In the genomic region with DNA sequence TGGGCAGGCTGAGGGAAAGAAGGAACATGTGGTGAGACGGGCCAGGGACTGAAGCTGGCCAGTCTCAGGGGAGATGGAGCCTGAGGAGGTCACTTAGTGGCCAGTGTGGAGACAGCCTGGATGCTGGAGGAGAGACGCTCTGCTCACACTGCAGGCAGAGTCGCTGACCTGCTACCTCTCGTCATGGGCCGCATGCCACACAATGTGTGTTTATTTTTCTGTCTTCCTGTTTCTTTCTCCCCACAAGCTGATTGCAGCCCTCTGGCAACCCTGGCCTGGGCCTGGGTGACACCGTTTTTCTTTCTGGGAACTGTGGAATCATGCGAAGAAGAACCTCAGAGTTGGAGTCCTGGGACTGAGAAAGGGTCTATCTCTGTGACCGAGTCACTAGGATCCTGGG, we compare ENCODE assay signal across 14 mouse cellular contexts. TPM values are rescaled to one million over a fixed set of nuclear protein-coding genes. Genes with fewer than 3 reads are reported as not detected.
A peak's percentile ranks its signal among the peaks of the same experiment; 100 is the strongest.
DNase-seq lines count a peak whose midpoint lies in the region; ATAC-seq and TF ChIP-seq lines count a peak whose summit lies in the region.
"Had no signal": no experiment of that assay in that cellular context is flagged by ENCODE, and none has a peak within 500 bp of the region (broad histone marks: within the 10 kb centered on the region; RNA-seq: fewer than 3 reads in every experiment).

No protein-coding gene starts in this region.

- TF ChIP-seq CTCF in layer of hippocampus, adult 2 months (conservative IDR thresholded peaks at IDR 0.05) = no peak

- peaks cover 7% of the 10 kb centered on the region for H3K27me3 ChIP-seq in heart, embryonic 11.5 days (ENCODE audit: control insufficient read depth, insufficient read depth, low read length)
- H3K27me3 ChIP-seq in midbrain, embryonic 12.5 days = peaks cover 18% of the 10 kb centered on the region
- peaks cover 1% of the 10 kb centered on the region; the same call in 1 of the 2 replicates for H3K27me3 ChIP-seq in midbrain, embryonic 11.5 days (ENCODE audit: control insufficient read depth, insufficient read depth, low read length)

- 46% methylated on average over 8 of the region's 8 CpGs for WGBS in heart, embryonic 11.5 days (ENCODE audit: insufficient replicate concordance)
- 75% methylated on average over 8 of the region's 8 CpGs for WGBS in midbrain, embryonic 12.5 days
- WGBS in midbrain, embryonic 11.5 days = 68% methylated on average over 8 of the region's 8 CpGs

- intact Hi-C loops in heart, postnatal 36 days (cut with DNase I) = no loop called here

- ATAC-seq in heart, embryonic 11.5 days (replicated peaks; ENCODE audit: insufficient number of reproducible peaks, low FRiP score, low TSS enrichment) = no peak
- ATAC-seq in midbrain, embryonic 12.5 days (ENCODE audit: low FRiP score, low read depth) = no peak
- no peak for ATAC-seq in midbrain, embryonic 11.5 days (ENCODE audit: low FRiP score)
- ATAC-seq: activated CD4-positive, CD25-positive, alpha-beta regulatory T cell, adult 4 months; forebrain, embryonic 16.5 days had no signal

- H3K9ac ChIP-seq in heart, embryonic 11.5 days (ENCODE audit: low read depth, low read length) = 0 out of 2 replicates have a peak overlapping the region, but pooled peaks have one; percentile 10
- 0 out of 2 replicates have a peak overlapping the region, but pooled peaks have one; percentile 24 for H3K9ac ChIP-seq in midbrain, embryonic 12.5 days (replicated peaks)
- no peak overlapping the region; the same call in 1 of the 2 replicates for H3K9ac ChIP-seq in midbrain, embryonic 11.5 days (ENCODE audit: low read length)
- H3K9ac ChIP-seq: embryonic facial prominence, embryonic 13.5 days had no signal

- no peak overlapping the region for H3K27ac ChIP-seq in heart, embryonic 11.5 days (ENCODE audit: low read depth, low read length)
- H3K27ac ChIP-seq in layer of hippocampus, adult 2 months = peak overlapping the region; percentile 84
- H3K27ac ChIP-seq in midbrain, embryonic 12.5 days (replicated peaks) = no peak overlapping the region
- no peak overlapping the region for H3K27ac ChIP-seq in midbrain, embryonic 11.5 days (ENCODE audit: low read depth, low read length)
- H3K27ac ChIP-seq: embryonic facial prominence, embryonic 13.5 days had no signal

- no peaks in the 10 kb centered on the region for H3K9me3 ChIP-seq in heart, embryonic 11.5 days (replicated peaks; ENCODE audit: control insufficient read depth, low read length)
- no peaks in the 10 kb centered on the region for H3K9me3 ChIP-seq in midbrain, embryonic 12.5 days
- no peaks in the 10 kb centered on the region for H3K9me3 ChIP-seq in midbrain, embryonic 11.5 days (ENCODE audit: control insufficient read depth, low read length)
- H3K9me3 ChIP-seq: embryonic facial prominence, embryonic 13.5 days had no signal

- H3K36me3 ChIP-seq in heart, embryonic 11.5 days (ENCODE audit: control insufficient read depth, insufficient read depth, low read length) = no peaks in the 10 kb centered on the region
- no peaks in the 10 kb centered on the region for H3K36me3 ChIP-seq in midbrain, embryonic 12.5 days
- no peaks in the 10 kb centered on the region for H3K36me3 ChIP-seq in midbrain, embryonic 11.5 days (ENCODE audit: control insufficient read depth, insufficient read depth, low read length)
- H3K36me3 ChIP-seq: embryonic facial prominence, embryonic 13.5 days had no signal

- no peak overlapping the region for H3K4me2 ChIP-seq in heart, embryonic 11.5 days
- no peak overlapping the region for H3K4me2 ChIP-seq in midbrain, embryonic 12.5 days (replicated peaks)
- no peak overlapping the region for H3K4me2 ChIP-seq in midbrain, embryonic 11.5 days
- H3K4me2 ChIP-seq: embryonic facial prominence, embryonic 13.5 days had no signal

- H3K4me3 ChIP-seq in heart, embryonic 11.5 days (ENCODE audit: low read depth, low read length) = no peak overlapping the region
- H3K4me3 ChIP-seq in layer of hippocampus, adult 2 months = no peak overlapping the region
- no peak overlapping the region for H3K4me3 ChIP-seq in midbrain, embryonic 12.5 days
- no peak overlapping the region for H3K4me3 ChIP-seq in midbrain, embryonic 11.5 days (ENCODE audit: low read depth, low read length)
- H3K4me3 ChIP-seq: embryonic facial prominence, embryonic 13.5 days had no signal

- DNase-seq in heart, postnatal 36 days = no peak
- DNase-seq in layer of hippocampus, adult 2 months (ENCODE audit: low spot score in 2 of 2) = no peak
- DNase-seq in layer of hippocampus, adult 11-12 months (ENCODE audit: low spot score) = no peak
- no peak for DNase-seq in midbrain, embryonic 11.5 days (ENCODE audit: low spot score, missing footprints)
- no peak for DNase-seq in c-Kit-positive CD71-positive TER-119-positive erythroid progenitor cells, embryonic 14.5 days (ENCODE audit: low spot score)
- DNase-seq: adrenal gland, postnatal 25 days; heart, postnatal 14 days; kidney, adult 18-20 months; thymus, adult 18-20 months had no signal

- peaks cover 37% of the 10 kb centered on the region for H3K4me1 ChIP-seq in heart, embryonic 11.5 days (ENCODE audit: control insufficient read depth, insufficient read depth, low read length)
- H3K4me1 ChIP-seq in midbrain, embryonic 12.5 days = peaks cover 13% of the 10 kb centered on the region
- peaks cover 7% of the 10 kb centered on the region; the same call in 1 of the 2 replicates for H3K4me1 ChIP-seq in midbrain, embryonic 11.5 days (ENCODE audit: control insufficient read depth, insufficient read depth, low read length)

RNA-seq across cellular contexts. Expression of a gene that starts 8.1 kb away (rescaled TPM):
- polyA plus RNA-seq in heart, embryonic 11.5 days (2014; fragmentation: Nextera tagmentation; extraction: Ambion mirVana) = 12.7 and 16.8 TPM in 2 replicates
- 10 to 100 TPM in 1 of 2 experiments, 1 to 10 TPM in 1; 6.0 to 10.0 TPM for total RNA-seq in heart, postnatal 36 days (2021)
- total RNA-seq in layer of hippocampus, adult 2 months (2021) = 100 to 1,000 TPM; 104 to 110 TPM
- polyA plus RNA-seq in midbrain, embryonic 12.5 days (2016; fragmentation: Nextera tagmentation; extraction: Ambion mirVana) = 9.3 and 10.2 TPM in 2 replicates
- polyA plus RNA-seq in midbrain, embryonic 11.5 days (2014; fragmentation: Nextera tagmentation; extraction: Ambion mirVana) = 4.6 TPM in 2 replicates

RNA-seq across cellular contexts. Expression of a gene that starts 10.7 kb away (rescaled TPM):
- 16.5 and 21.0 TPM in 2 replicates for polyA plus RNA-seq in heart, embryonic 11.5 days (2014; fragmentation: Nextera tagmentation; extraction: Ambion mirVana)
- total RNA-seq in heart, postnatal 36 days (2021) = 1 to 10 TPM; 9.0 to 9.7 TPM
- total RNA-seq in layer of hippocampus, adult 2 months (2021) = 10 to 100 TPM; 30.7 to 31.4 TPM
- 15.8 and 17.6 TPM in 2 replicates for polyA plus RNA-seq in midbrain, embryonic 12.5 days (2016; fragmentation: Nextera tagmentation; extraction: Ambion mirVana)
- 15.3 and 17.3 TPM in 2 replicates for polyA plus RNA-seq in midbrain, embryonic 11.5 days (2014; fragmentation: Nextera tagmentation; extraction: Ambion mirVana)

RNA-seq across cellular contexts. Expression of a gene that starts 23.1 kb away (rescaled TPM):
- 23.4 and 24.6 TPM in 2 replicates for polyA plus RNA-seq in heart, embryonic 11.5 days (2014; fragmentation: Nextera tagmentation; extraction: Ambion mirVana)
- total RNA-seq in heart, postnatal 36 days (2021) = 1 to 10 TPM; 5.3 to 7.2 TPM
- 10 to 100 TPM; 19.3 to 22.4 TPM for total RNA-seq in layer of hippocampus, adult 2 months (2021)
- 23.2 and 24.9 TPM in 2 replicates for polyA plus RNA-seq in midbrain, embryonic 12.5 days (2016; fragmentation: Nextera tagmentation; extraction: Ambion mirVana)
- polyA plus RNA-seq in midbrain, embryonic 11.5 days (2014; fragmentation: Nextera tagmentation; extraction: Ambion mirVana) = 28.5 and 29.8 TPM in 2 replicates

RNA-seq across cellular contexts. Expression of a gene that starts 32.4 kb away (rescaled TPM):
- 2.5 and 3.0 TPM in 2 replicates for polyA plus RNA-seq in heart, embryonic 11.5 days (2014; fragmentation: Nextera tagmentation; extraction: Ambion mirVana)
- total RNA-seq in heart, postnatal 36 days (2021) = 10 to 100 TPM; 14.8 to 22.8 TPM
- 1 to 10 TPM; 3.8 to 3.9 TPM for total RNA-seq in layer of hippocampus, adult 2 months (2021)
- 3.7 and 4.8 TPM in 2 replicates for polyA plus RNA-seq in midbrain, embryonic 12.5 days (2016; fragmentation: Nextera tagmentation; extraction: Ambion mirVana)
- 0.34 and 0.57 TPM in 2 replicates for polyA plus RNA-seq in midbrain, embryonic 11.5 days (2014; fragmentation: Nextera tagmentation; extraction: Ambion mirVana)
